Mouse (Mus musculus) E14TG2a.4 (cell line): Measurements from ENCODE around the gene Musk.

Source experiments
- H3K27me3 ChIP-seq: 2 replicates; pipeline ENCODE4 v1.6.1; 2014; ENCODE audit warnings: low read length, control low read depth; ENCODE audit not compliant: insufficient read depth
- H3K36me3 ChIP-seq: 2 replicates; pipeline ENCODE4 v1.6.1; 2014; ENCODE audit warnings: low read length, control low read depth; ENCODE audit not compliant: insufficient read depth
- H3K4me1 ChIP-seq: replicated peaks from 2 replicates; pipeline ENCODE4 v1.6.1; 2014; ENCODE audit warnings: low read depth, low read length, control low read depth
- H3K4me3 ChIP-seq: replicated peaks from 2 replicates; pipeline ENCODE4 v1.5.1; 2014; ENCODE audit warnings: mild to moderate bottlenecking, low read length
- H3K9me3 ChIP-seq: 2 replicates; pipeline ENCODE4 v1.6.1; 2014; ENCODE audit warnings: low read length, control low read depth
- CTCF ChIP-seq: conservative IDR thresholded peaks from 2 replicates; pipeline ENCODE4 v1.5.1; 2014; ENCODE audit warnings: low read length
- NANOG ChIP-seq: IDR thresholded peaks from 2 replicates; pipeline ENCODE4 v1.6.1; 2014; ENCODE audit warnings: borderline replicate concordance, low read length, mixed read lengths
- POU5F1 ChIP-seq: IDR thresholded peaks from 2 replicates; pipeline ENCODE4 v1.6.1; 2014; ENCODE audit warnings: low read length, borderline replicate concordance

The Musk gene

DNA sequence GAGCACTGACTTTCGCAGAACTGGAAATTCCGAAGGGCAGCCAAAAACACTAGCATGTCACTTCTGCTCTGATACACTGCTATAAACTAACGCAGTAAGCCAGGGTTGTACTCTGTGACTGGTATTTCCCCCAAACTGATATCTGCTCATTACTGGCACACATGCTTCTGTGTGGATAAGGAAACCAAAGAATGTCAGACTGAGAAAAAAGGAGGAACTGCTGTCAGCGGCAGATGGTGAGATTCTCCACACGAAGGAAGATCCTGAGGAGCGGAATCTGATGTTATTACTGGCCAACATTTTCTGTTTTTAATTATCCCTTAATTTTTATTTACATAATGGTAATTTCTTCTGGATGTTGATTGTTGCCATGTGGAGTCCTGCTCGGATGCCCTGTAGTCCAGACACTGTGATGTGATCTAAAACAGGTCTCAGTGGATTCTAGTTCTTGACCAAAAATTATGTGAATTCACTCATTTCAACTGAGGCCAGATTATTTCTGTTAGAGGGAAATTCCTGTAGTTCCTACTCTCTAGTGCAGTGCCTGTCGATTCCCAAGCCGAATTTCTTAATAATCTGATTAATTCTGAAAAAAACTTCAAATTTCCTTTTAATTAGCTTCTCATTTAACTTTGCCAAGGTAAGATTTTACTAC, 137.6 kb downstream of the Musk start:
- Histone ChIP-seq H3K4me3 (no peak overlapping the region), H3K4me1 (no peaks in the 10 kb centered on the region), H3K9me3 (peaks cover 6% of the 10 kb centered on the region), H3K36me3 (no peaks in the 10 kb centered on the region), H3K27me3 (no peaks in the 10 kb centered on the region)
- no peak for TF ChIP-seq NANOG
- no peak for TF ChIP-seq CTCF
- no peak for TF ChIP-seq POU5F1
